Mouse (Mus musculus) midbrain, embryonic 10.5 days (tissue): ENCODE measurements around the gene Nipal3. TPM values are rescaled to one million over a fixed set of nuclear protein-coding genes. Genes with fewer than 3 reads are reported as not detected.
A peak's percentile ranks its signal among the peaks of the same experiment; 100 is the strongest.

ENCODE experiments used
- DNase-seq: peaks from one replicate; pipeline ENCODE4 v3.0.0-alpha.2; 2017; ENCODE audit warnings: low spot score
- H3K27ac ChIP-seq: fragments of 300-500 bp; sonication (generic); replicated peaks from 2 replicates; pipeline ENCODE4 v1.5.1; 2016; ENCODE audit warnings: mild to moderate bottlenecking
- H3K27me3 ChIP-seq: fragments of 300-500 bp; sonication (generic); 2 replicates; pipeline ENCODE4 v1.6.1; 2016; ENCODE audit warnings: low read depth, mild to moderate bottlenecking; ENCODE audit not compliant: poor library complexity, severe bottlenecking
- H3K36me3 ChIP-seq: fragments of 300-500 bp; sonication (generic); 2 replicates; pipeline ENCODE4 v1.6.1; 2016; ENCODE audit warnings: mild to moderate bottlenecking, moderate library complexity
- H3K4me1 ChIP-seq: fragments of 300-500 bp; sonication (generic); 2 replicates; pipeline ENCODE4 v1.6.1; 2016
- H3K4me3 ChIP-seq: fragments of 300-500 bp; sonication (generic); 2 replicates; pipeline ENCODE4 v1.5.1; 2016; ENCODE audit warnings: mild to moderate bottlenecking, moderate library complexity
- H3K9me3 ChIP-seq: fragments of 300-500 bp; sonication (generic); replicated peaks from 2 replicates; pipeline ENCODE4 v1.6.1; 2016; ENCODE audit warnings: mild to moderate bottlenecking
- WGBS: fragments of 180-500 bp; shearing (Covaris S2); methylation state at CpG from one replicate; pipeline ENCODE4 v1.1.7; 2016; 5-methylcytosine and 5-hydroxymethylcytosine counted together
- polyA plus RNA-seq: library from polyadenylated mRNA; unstranded; fragments of >200 nt; fragmentation: Nextera tagmentation; extraction: Ambion mirVana; gene quantifications from 2 replicates; pipeline ENCODE4 v1.2.1, GENCODE M21; 2016

Gene Nipal3
- polyA plus RNA-seq, 1 experiment from 2014 or later: 2.1 TPM

- Histone ChIP-seq H3K27ac (peak overlapping the region; percentile 46; the same call in 1 of the 2 replicates), H3K4me1 (peaks cover 18% of the 10 kb centered on the region), H3K36me3 (no peaks in the 10 kb centered on the region), H3K4me3 (no peak overlapping the region), H3K9me3 (no peaks in the 10 kb centered on the region), H3K27me3 (no peaks in the 10 kb centered on the region)
- DNase-seq: no peak
- WGBS: 62% methylated on average over 18 of the region's 18 CpGs
Measured at GRCm38 (mm10) chr4:135451360-135452015, 43.4 kb downstream of the Nipal3 start.

- H3K4me3 ChIP-seq: no peak overlapping the region
- peaks cover 7% of the 10 kb centered on the region for H3K4me1 ChIP-seq
- WGBS: 65% methylated on average over 5 of the region's 5 CpGs
Measured at GRCm38 (mm10) chr4:135442473-135442872, 52.4 kb downstream of the Nipal3 start.

GRCm38 (mm10) chr4:135439904-135440522 lies 54.8 kb downstream of the Nipal3 start:
- no peaks in the 10 kb centered on the region for H3K36me3 ChIP-seq
- H3K4me3 ChIP-seq: no peak overlapping the region
- 0 out of 2 replicates have a peak overlapping the region, but pooled peaks have one; percentile 71 for H3K27ac ChIP-seq
- peaks cover 13% of the 10 kb centered on the region for H3K4me1 ChIP-seq
- 64% methylated on average over 9 of the region's 9 CpGs for WGBS
- no peaks in the 10 kb centered on the region for H3K9me3 ChIP-seq
- H3K27me3 ChIP-seq: peaks cover 10% of the 10 kb centered on the region; the same call in 1 of the 2 replicates
- DNase-seq: peak; percentile 47

More at GRCm38 (mm10) chr4:135442473-135442872, 52.4 kb downstream of the Nipal3 start:
- no peak for DNase-seq
- no peaks in the 10 kb centered on the region for H3K36me3 ChIP-seq
- H3K9me3 ChIP-seq: no peaks in the 10 kb centered on the region
- H3K27ac ChIP-seq: no peak overlapping the region
- H3K27me3 ChIP-seq: no peaks in the 10 kb centered on the region

- Histone ChIP-seq H3K4me3 (peak overlapping the region; percentile 29), H3K36me3 (no peaks in the 10 kb centered on the region), H3K27me3 (peaks cover 10% of the 10 kb centered on the region; the same call in 1 of the 2 replicates), H3K9me3 (no peaks in the 10 kb centered on the region), H3K27ac (peak overlapping the region; percentile 71), H3K4me1 (peaks cover 18% of the 10 kb centered on the region)
- DNase-seq: peak; percentile 73
- WGBS: 7% methylated on average over 15 of the region's 15 CpGs
Measured at GRCm38 (mm10) chr4:135439188-135439647, 55.6 kb downstream of the Nipal3 start.

GRCm38 (mm10) chr4:135437924-135438323 lies 56.9 kb downstream of the Nipal3 start:
- no peak overlapping the region for H3K4me3 ChIP-seq
- H3K27ac ChIP-seq: no peak overlapping the region
- peaks cover 15% of the 10 kb centered on the region for H3K27me3 ChIP-seq
- no peak for DNase-seq
- no peaks in the 10 kb centered on the region for H3K9me3 ChIP-seq
- H3K36me3 ChIP-seq: no peaks in the 10 kb centered on the region
- peaks cover 28% of the 10 kb centered on the region for H3K4me1 ChIP-seq

GRCm38 (mm10) chr4:135436291-135436690 lies 58.5 kb downstream of the Nipal3 start:
- H3K27me3 ChIP-seq: peaks cover 23% of the 10 kb centered on the region
- H3K27ac ChIP-seq: no peak overlapping the region
- peaks cover 29% of the 10 kb centered on the region for H3K4me1 ChIP-seq
- H3K36me3 ChIP-seq: no peaks in the 10 kb centered on the region
- no peaks in the 10 kb centered on the region for H3K9me3 ChIP-seq
- peak; percentile 19 for DNase-seq
- H3K4me3 ChIP-seq: no peak overlapping the region
- 61% methylated on average over 13 of the region's 13 CpGs for WGBS

- H3K27me3 ChIP-seq: peaks cover 23% of the 10 kb centered on the region
- no peak for DNase-seq
- H3K27ac ChIP-seq: peak overlapping the region; percentile 88
- WGBS: 35% methylated on average over 11 of the region's 11 CpGs
- peak overlapping the region; percentile 79 for H3K4me3 ChIP-seq
- H3K36me3 ChIP-seq: no peaks in the 10 kb centered on the region
- H3K9me3 ChIP-seq: no peaks in the 10 kb centered on the region
- peaks cover 26% of the 10 kb centered on the region for H3K4me1 ChIP-seq
Measured at GRCm38 (mm10) chr4:135434395-135434789, 60.4 kb downstream of the Nipal3 start.

GRCm38 (mm10) chr4:135433443-135434394 lies 61.1 kb downstream of the Nipal3 start, which contains the start of gene Rcan3:
TSS of gene Rcan3 (minus strand) at chr4:135433853.
- H3K27me3 ChIP-seq: peaks cover 23% of the 10 kb centered on the region
- peak; percentile 91 for DNase-seq
- H3K36me3 ChIP-seq: no peaks in the 10 kb centered on the region
- 1% methylated on average over 78 of the region's 79 CpGs for WGBS
- peak within 1 kb of the TSS; percentile 88 for H3K27ac ChIP-seq
- H3K4me3 ChIP-seq: peak within 1 kb of the TSS; percentile 79
- no peaks in the 10 kb centered on the region for H3K9me3 ChIP-seq
- H3K4me1 ChIP-seq: peaks cover 22% of the 10 kb centered on the region

- Histone ChIP-seq H3K9me3 (no peaks in the 10 kb centered on the region), H3K27me3 (peaks cover 23% of the 10 kb centered on the region), H3K27ac (peak overlapping the region; percentile 88), H3K4me3 (peak overlapping the region; percentile 79), H3K36me3 (no peaks in the 10 kb centered on the region), H3K4me1 (peaks cover 22% of the 10 kb centered on the region)
- no peak for DNase-seq
- 7% methylated on average over 10 of the region's 10 CpGs for WGBS
Measured at GRCm38 (mm10) chr4:135433086-135433442, 61.8 kb downstream of the Nipal3 start.

GRCm38 (mm10) chr4:135429990-135430760 lies 64.7 kb downstream of the Nipal3 start:
- H3K4me1 ChIP-seq: peaks cover 17% of the 10 kb centered on the region
- H3K27ac ChIP-seq: no peak overlapping the region
- H3K4me3 ChIP-seq: no peak overlapping the region
- H3K9me3 ChIP-seq: no peaks in the 10 kb centered on the region
- no peaks in the 10 kb centered on the region for H3K36me3 ChIP-seq
- 83% methylated on average over 8 of the region's 8 CpGs for WGBS
- peaks cover 13% of the 10 kb centered on the region for H3K27me3 ChIP-seq
- no peak for DNase-seq

GRCm38 (mm10) chr4:135429383-135429782 lies 65.5 kb downstream of the Nipal3 start:
- Histone ChIP-seq H3K27me3 (peaks cover 13% of the 10 kb centered on the region), H3K4me1 (peaks cover 13% of the 10 kb centered on the region), H3K9me3 (no peaks in the 10 kb centered on the region), H3K27ac (no peak overlapping the region), H3K4me3 (no peak overlapping the region), H3K36me3 (no peaks in the 10 kb centered on the region)
- no peak for DNase-seq
- 90% methylated on average over 4 of the region's 4 CpGs for WGBS

- DNase-seq: no peak
- 92% methylated on average over 7 of the region's 7 CpGs for WGBS
- Histone ChIP-seq H3K27me3 (no peaks in the 10 kb centered on the region), H3K9me3 (no peaks in the 10 kb centered on the region), H3K4me3 (no peak overlapping the region), H3K36me3 (peaks cover 3% of the 10 kb centered on the region; the same call in 1 of the 2 replicates), H3K27ac (no peak overlapping the region), H3K4me1 (no peaks in the 10 kb centered on the region; the same call in 1 of the 2 replicates)
Measured at GRCm38 (mm10) chr4:135426587-135426986, 68.3 kb downstream of the Nipal3 start.
